Mouse (Mus musculus): ENCODE results near the gene Tfe3. TPM values are rescaled to one million over a fixed set of nuclear protein-coding genes. Genes with fewer than 3 reads are reported as not detected.
A peak's percentile ranks its signal among the peaks of the same experiment; 100 is the strongest.
"Not testable (repeated sequence)": the region's sequence is repeated elsewhere in the genome, so short reads cannot be mapped to it uniquely, and the experiment has no call there.

The Tfe3 gene
- total RNA-seq, 2 experiments from 2014 or later = 15.0 to 16.8 TPM

GRCm38 (mm10) chrX:7793361-7793760 is 31.0 kb downstream of the Tfe3 start:
- intact Hi-C loops (cut with DNase I) = no loop called here
- no peak for DNase-seq (ENCODE audit: low spot score)

- intact Hi-C loops (cut with DNase I) = no loop called here
- no peak for DNase-seq (ENCODE audit: low spot score)
These were observed 32.7 kb downstream of the Tfe3 start for GRCm38 (mm10) chrX:7795016-7795415.

GRCm38 (mm10) chrX:7797327-7797726 is 35.0 kb downstream of the Tfe3 start:
- no peak for DNase-seq (ENCODE audit: low spot score)
- intact Hi-C loops (cut with DNase I) = no loop called here

- DNase-seq (ENCODE audit: low spot score); intact Hi-C loops (cut with DNase I): not testable (repeated sequence)
These were observed 39.8 kb downstream of the Tfe3 start for GRCm38 (mm10) chrX:7802157-7802556.

GRCm38 (mm10) chrX:7815016-7815415 is 52.7 kb downstream of the Tfe3 start:
- DNase-seq (ENCODE audit: low spot score); intact Hi-C loops (cut with DNase I): not testable (repeated sequence)

- no peak for DNase-seq (ENCODE audit: low spot score)
These were observed 59.8 kb downstream of the Tfe3 start, which contains the start of gene Kcnd1 for GRCm38 (mm10) chrX:7821865-7822779. Gene Kcnd1 (plus strand): TSS chrX:7822289.

More at GRCm38 (mm10) chrX:7821865-7822779, 59.8 kb downstream of the Tfe3 start, which contains the start of gene Kcnd1:
- intact Hi-C loops (cut with DNase I) = no loop called here

Small RNA genes lying within 50 kb of the gene (microRNA-seq; reads per million reads assigned to microRNA genes)
- 64.2 reads per million, percentile 52 among the genes with 10 or more reads in this experiment for gene Mir1198

Other genes starting within 250 kb of the Tfe3 start
- gene Foxp3, start 188.9 kb upstream of the Tfe3 start, total RNA-seq (2021) = not detected
- gene Ppp1r3f, start 188.3 kb upstream of the Tfe3 start, total RNA-seq (2021) = 1 to 10 TPM; 2.2 to 2.5 TPM
- gene Ccdc22, start 157.0 kb upstream of the Tfe3 start, total RNA-seq (2021) = 10 to 100 TPM; 11.6 to 11.9 TPM
- gene Cacna1f, start 155.5 kb upstream of the Tfe3 start, total RNA-seq (2021) = not detected
- gene Syp, start 124.1 kb upstream of the Tfe3 start, total RNA-seq (2021) = 1 to 10 TPM; 1.7 to 2.4 TPM
- 10 to 100 TPM; 16.5 to 19.9 TPM for gene Prickle3, start 105.3 kb upstream of the Tfe3 start, total RNA-seq (2021)
- 10 to 100 TPM; 41.6 to 54.1 TPM for gene Plp2, start 91.2 kb upstream of the Tfe3 start, total RNA-seq (2021)
- gene Magix, start 81.3 kb upstream of the Tfe3 start, total RNA-seq (2021) = 10 to 100 TPM; 24.1 to 26.0 TPM
- 10 to 100 TPM; 19.5 to 21.3 TPM for gene Gpkow, start 65.4 kb upstream of the Tfe3 start, total RNA-seq (2021)
- gene Wdr45, start 48.2 kb upstream of the Tfe3 start, total RNA-seq (2021) = 10 to 100 TPM; 34.4 to 44.8 TPM
- gene Gm45208, start 40.3 kb upstream of the Tfe3 start, total RNA-seq (2021) = under 1 TPM in 1 of 2 experiments, not detected in 1; 0.42 TPM
- gene Praf2, start 34.1 kb upstream of the Tfe3 start, total RNA-seq (2021) = 1 to 10 TPM; 6.5 to 6.9 TPM
- gene Ccdc120, start 11.7 kb upstream of the Tfe3 start, total RNA-seq (2021) = 1 to 10 TPM in 1 of 2 experiments, under 1 TPM in 1; 0.91 to 2.0 TPM
- 10 to 100 TPM; 24.7 to 26.9 TPM for gene Gripap1, start 27.2 kb downstream of the Tfe3 start, total RNA-seq (2021)
- under 1 TPM; 0.22 to 0.23 TPM for gene Kcnd1, start 59.7 kb downstream of the Tfe3 start, total RNA-seq (2021)
- 10 to 100 TPM; 25.7 to 28.5 TPM for gene Otud5, start 78.8 kb downstream of the Tfe3 start, total RNA-seq (2021)
- 1 to 10 TPM; 2.2 to 3.1 TPM for gene Pim2, start 115.7 kb downstream of the Tfe3 start, total RNA-seq (2021)
- gene Slc35a2, start 121.5 kb downstream of the Tfe3 start, total RNA-seq (2021) = 10 to 100 TPM; 11.0 to 17.0 TPM
- gene Pqbp1, start 136.7 kb downstream of the Tfe3 start, total RNA-seq (2021) = 10 to 100 TPM; 22.1 to 22.7 TPM
- gene Timm17b, start 136.8 kb downstream of the Tfe3 start, total RNA-seq (2021) = 10 to 100 TPM; 49.5 to 50.1 TPM
- not detected for gene Gm10491, start 145.3 kb downstream of the Tfe3 start, total RNA-seq (2021)
- gene Gm10490, start 147.0 kb downstream of the Tfe3 start, total RNA-seq (2021) = not detected
- gene Pcsk1n, start 157.3 kb downstream of the Tfe3 start, total RNA-seq (2021) = under 1 TPM in 1 of 2 experiments, not detected in 1; 0.11 TPM
- gene Eras, start 166.0 kb downstream of the Tfe3 start, total RNA-seq (2021) = not detected
- gene Hdac6, start 185.3 kb downstream of the Tfe3 start, total RNA-seq (2021) = 10 to 100 TPM in 1 of 2 experiments, 1 to 10 TPM in 1; 9.9 to 12.4 TPM
- gene Gata1, start 215.5 kb downstream of the Tfe3 start, total RNA-seq (2021) = under 1 TPM in 1 of 2 experiments, not detected in 1; 0.53 TPM

All from heart, postnatal 25 days (tissue).